Mouse (Mus musculus) heart, adult 9 months (tissue): ENCODE measurements around the gene Tubg2.

Experiments used
- DNase-seq, 2 experiments: peaks; one replicate each; pipeline ENCODE4 v3.0.0; 2022; ENCODE audit warnings: low spot score in 2 of 2

Tubg2 gene

GRCm38 (mm10) chr11:101194137-101194536 lies 38.4 kb downstream of the Tubg2 start:
- no peak for DNase-seq

DNA sequence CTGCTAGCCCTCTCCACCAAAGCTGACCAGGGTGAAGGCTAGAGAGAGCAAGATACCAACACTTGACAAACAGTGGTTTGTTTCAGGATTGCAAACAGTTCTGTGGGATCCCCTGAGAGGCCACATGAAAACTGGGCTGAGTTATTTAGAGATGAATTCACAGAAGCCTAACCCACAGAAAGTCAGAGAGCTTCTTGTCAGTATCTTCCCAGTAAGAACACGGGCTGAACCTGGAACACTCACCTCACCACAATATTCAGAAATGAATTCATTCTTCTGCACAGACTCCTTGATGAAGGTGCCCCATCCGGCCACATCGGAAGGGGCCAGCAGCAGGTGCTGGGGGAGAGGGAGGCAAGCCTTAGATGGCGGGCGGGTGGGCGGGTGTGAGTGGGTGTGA lies 38.9 kb downstream of the Tubg2 start:
- DNase-seq = no peak

DNA sequence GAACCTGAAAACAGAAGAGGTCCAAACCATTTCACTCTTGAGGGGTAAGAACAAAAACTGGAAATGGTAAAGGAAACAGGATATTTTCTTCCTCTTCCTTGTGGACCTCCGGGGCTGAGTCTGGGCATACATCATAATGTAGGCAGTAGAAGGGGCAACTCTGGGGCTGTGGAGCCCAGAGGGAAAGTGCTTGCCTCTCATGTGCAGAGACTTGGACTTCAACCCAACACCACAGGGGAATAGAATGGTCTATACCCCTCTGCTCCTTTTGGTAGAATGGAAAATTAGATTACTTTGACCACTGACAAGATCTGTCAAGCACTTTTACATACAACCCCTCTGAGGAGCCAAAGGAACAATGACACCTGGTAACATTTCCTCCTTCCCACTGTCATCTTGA lies 39.4 kb downstream of the Tubg2 start:
- DNase-seq = no peak

DNA sequence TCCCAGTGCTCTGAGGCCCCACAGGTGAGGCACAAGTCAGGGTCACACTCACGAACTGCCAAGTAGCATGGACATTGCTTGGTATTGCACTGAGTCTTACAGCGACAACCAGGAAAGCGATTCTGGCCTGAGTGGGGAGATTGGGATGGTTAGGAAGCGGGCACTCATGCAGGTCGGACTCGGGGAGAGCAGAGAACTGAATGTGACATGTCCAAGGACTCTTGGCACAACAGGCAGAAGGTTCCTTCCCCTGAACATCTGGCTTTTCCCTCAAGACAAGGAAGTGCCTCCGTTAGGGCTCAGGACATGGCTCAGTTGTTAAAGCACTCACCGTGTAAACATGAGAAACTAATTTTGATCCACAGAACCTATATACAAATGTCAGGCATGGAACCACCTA lies 39.9 kb downstream of the Tubg2 start:
- no peak for DNase-seq

DNA sequence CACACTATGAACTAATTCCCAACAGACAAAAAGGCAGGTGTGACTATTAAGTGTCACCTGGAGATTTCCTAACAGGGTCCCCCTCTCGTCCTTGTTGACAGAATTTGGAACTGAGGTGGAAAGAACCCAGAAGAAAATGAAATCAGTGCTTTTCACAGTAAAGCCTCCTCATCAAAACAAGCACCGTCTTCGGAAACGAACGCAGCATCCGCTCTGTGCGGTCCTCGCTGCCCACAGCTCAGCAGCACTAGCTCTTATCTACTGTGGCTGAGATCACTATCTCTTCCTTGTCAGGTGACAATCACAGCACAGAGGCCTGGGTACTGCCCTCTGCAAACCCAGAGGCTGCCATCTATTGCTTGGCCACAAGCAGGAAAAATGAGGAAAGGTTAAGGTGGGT lies 40.5 kb downstream of the Tubg2 start:
- DNase-seq = no peak

DNA sequence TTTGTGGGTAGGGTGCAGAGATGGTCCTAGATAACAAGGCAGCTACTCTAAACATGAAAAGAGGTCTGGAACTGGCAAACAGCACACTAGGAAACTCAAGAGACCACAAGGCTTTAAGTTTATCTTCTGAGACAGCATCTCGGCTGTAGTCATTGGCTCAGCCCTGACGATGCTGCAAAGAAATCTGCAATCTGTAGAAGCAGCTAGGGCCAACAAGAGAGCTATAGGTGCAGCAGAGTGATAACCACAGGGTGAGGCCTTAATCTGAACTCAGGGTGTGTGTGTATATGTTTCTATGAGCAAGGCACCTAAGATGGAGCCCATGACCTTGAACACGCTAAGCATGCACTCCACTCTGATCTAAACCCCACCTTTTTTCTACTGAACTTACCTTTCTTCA lies 43.8 kb downstream of the Tubg2 start:
- no peak for DNase-seq

GRCm38 (mm10) chr11:101200986-101201385 lies 45.3 kb downstream of the Tubg2 start:
- no peak for DNase-seq
